Mouse (Mus musculus) midbrain, embryonic 14.5 days (tissue): ENCODE results near the gene Myo6. TPM values are rescaled to one million over a fixed set of nuclear protein-coding genes. Genes with fewer than 3 reads are reported as not detected.

ENCODE experiments used
- ATAC-seq: fragments of 200-750 bp; cut with Nextera tagmentation; 2 replicates; pipeline ENCODE4 v1.8.0; 2017; ENCODE audit warnings: moderate number of reproducible peaks, moderate library complexity; ENCODE audit not compliant: low FRiP score, low TSS enrichment
- DNase-seq: peaks from one replicate; pipeline ENCODE4 v3.0.0-alpha.2; 2015
- H3K27ac ChIP-seq: fragments of 300-500 bp; sonication (generic); replicated peaks from 2 replicates; pipeline ENCODE4 v1.5.1; 2014; ENCODE audit warnings: mild to moderate bottlenecking, low read depth, low read length, moderate library complexity
- H3K27me3 ChIP-seq: fragments of 300-500 bp; sonication (generic); 2 replicates; pipeline ENCODE4 v1.6.1; 2014; ENCODE audit warnings: low read length, control low read depth, mixed read lengths; ENCODE audit not compliant: control insufficient read depth, insufficient read depth
- H3K36me3 ChIP-seq: fragments of 300-500 bp; sonication (generic); 2 replicates; pipeline ENCODE4 v1.6.1; 2014; ENCODE audit warnings: low read length, control low read depth; ENCODE audit not compliant: control insufficient read depth, insufficient read depth
- H3K4me1 ChIP-seq: fragments of 300-500 bp; sonication (generic); 2 replicates; pipeline ENCODE4 v1.6.1; 2014; ENCODE audit warnings: mild to moderate bottlenecking, antibody characterized with exemption, low read length, control low read depth; ENCODE audit not compliant: control insufficient read depth, insufficient read depth
- H3K4me2 ChIP-seq: fragments of 300-500 bp; sonication (generic); 2 replicates; pipeline ENCODE4 v1.6.1; 2014; ENCODE audit warnings: mild to moderate bottlenecking, low read length, moderate library complexity
- H3K4me3 ChIP-seq: fragments of 300-500 bp; sonication (generic); replicated peaks from 2 replicates; pipeline ENCODE4 v1.5.1; 2014; ENCODE audit warnings: low read depth, low read length
- H3K9ac ChIP-seq: fragments of 300-500 bp; sonication (generic); replicated peaks from 2 replicates; pipeline ENCODE4 v1.6.1; 2014; ENCODE audit warnings: mild to moderate bottlenecking, low read length, moderate library complexity
- H3K9me3 ChIP-seq: fragments of 300-500 bp; sonication (generic); 2 replicates; pipeline ENCODE4 v1.6.1; 2016; ENCODE audit warnings: low read length, control low read depth, mixed read lengths; ENCODE audit not compliant: control insufficient read depth
- WGBS: fragments of 180-500 bp; shearing (Covaris S2); extraction: QIAGEN DNeasy Blood & Tissue Kit; methylation state at CpG from one replicate; pipeline ENCODE4 v1.1.7; 2014; 5-methylcytosine and 5-hydroxymethylcytosine counted together
- polyA plus RNA-seq: library from polyadenylated mRNA; unstranded; fragments of >200 nt; fragmentation: Nextera tagmentation; extraction: Ambion mirVana; gene quantifications from 2 replicates; pipeline ENCODE4 v1.2.1, GENCODE M21; 2014

Gene Myo6
- polyA plus RNA-seq, 1 experiment from 2014 or later: 21.7 TPM

- Histone ChIP-seq H3K4me3 (no peak overlapping the region), H3K4me2 (no peak overlapping the region), H3K4me1 (no peaks in the 10 kb centered on the region), H3K27ac (no peak overlapping the region), H3K9me3 (no peaks in the 10 kb centered on the region), H3K27me3 (no peaks in the 10 kb centered on the region), H3K36me3 (no peaks in the 10 kb centered on the region), H3K9ac (no peak overlapping the region)
- ATAC-seq (no peak), DNase-seq (no peak)
- WGBS: 96% methylated on average over 3 of the region's 3 CpGs
Measured at GRCm38 (mm10) chr9:80282426-80282825, 117.6 kb downstream of the Myo6 start.

- Histone ChIP-seq H3K9ac (no peak overlapping the region), H3K9me3 (no peaks in the 10 kb centered on the region), H3K36me3 (no peaks in the 10 kb centered on the region), H3K4me1 (no peaks in the 10 kb centered on the region), H3K4me3 (no peak overlapping the region), H3K4me2 (no peak overlapping the region), H3K27ac (no peak overlapping the region), H3K27me3 (no peaks in the 10 kb centered on the region)
- 85% methylated on average over 2 of the region's 2 CpGs for WGBS
- no peak for ATAC-seq
- no peak for DNase-seq
Measured at GRCm38 (mm10) chr9:80284539-80285174, 119.8 kb downstream of the Myo6 start.

- ATAC-seq: no peak
- 93% methylated on average over 7 of the region's 7 CpGs for WGBS
Measured at GRCm38 (mm10) chr9:80286845-80287244, 122.0 kb downstream of the Myo6 start.

GRCm38 (mm10) chr9:80293056-80293584 lies 128.3 kb downstream of the Myo6 start:
- H3K9ac ChIP-seq: no peak overlapping the region
- H3K36me3 ChIP-seq: no peaks in the 10 kb centered on the region
- 64% methylated on average over 2 of the region's 2 CpGs for WGBS
- no peaks in the 10 kb centered on the region for H3K4me1 ChIP-seq
- no peak overlapping the region for H3K4me3 ChIP-seq
- no peak for ATAC-seq
- no peaks in the 10 kb centered on the region for H3K9me3 ChIP-seq
- no peaks in the 10 kb centered on the region for H3K27me3 ChIP-seq
- H3K4me2 ChIP-seq: no peak overlapping the region
- peak; percentile 87 for DNase-seq
- no peak overlapping the region for H3K27ac ChIP-seq

More at GRCm38 (mm10) chr9:80286845-80287244, 122.0 kb downstream of the Myo6 start:
- Histone ChIP-seq H3K9me3 (no peaks in the 10 kb centered on the region), H3K4me1 (no peaks in the 10 kb centered on the region), H3K27ac (no peak overlapping the region), H3K27me3 (no peaks in the 10 kb centered on the region), H3K9ac (no peak overlapping the region), H3K4me3 (no peak overlapping the region), H3K4me2 (no peak overlapping the region), H3K36me3 (no peaks in the 10 kb centered on the region)
- DNase-seq: no peak

GRCm38 (mm10) chr9:80296086-80296485 lies 131.3 kb downstream of the Myo6 start:
- ATAC-seq (no peak), DNase-seq (no peak)
- Histone ChIP-seq H3K4me3 (no peak overlapping the region), H3K4me2 (no peak overlapping the region), H3K9me3 (no peaks in the 10 kb centered on the region), H3K36me3 (no peaks in the 10 kb centered on the region), H3K27ac (no peak overlapping the region), H3K9ac (no peak overlapping the region), H3K4me1 (no peaks in the 10 kb centered on the region), H3K27me3 (no peaks in the 10 kb centered on the region)
- WGBS: 79% methylated on average over 4 of the region's 4 CpGs

GRCm38 (mm10) chr9:80299031-80299430 lies 134.2 kb downstream of the Myo6 start:
- WGBS: 92% methylated on average over 9 of the region's 9 CpGs
- Histone ChIP-seq H3K4me3 (no peak overlapping the region), H3K27ac (no peak overlapping the region), H3K4me1 (no peaks in the 10 kb centered on the region), H3K27me3 (no peaks in the 10 kb centered on the region), H3K9ac (no peak overlapping the region), H3K36me3 (0 out of 2 replicates have a peak, but pooled peaks cover 2% of the 10 kb centered on the region), H3K9me3 (no peaks in the 10 kb centered on the region), H3K4me2 (no peak overlapping the region)
- no peak for DNase-seq
- no peak for ATAC-seq

- ATAC-seq (no peak), DNase-seq (no peak)
- Histone ChIP-seq H3K4me1 (no peaks in the 10 kb centered on the region), H3K4me2 (no peak overlapping the region), H3K36me3 (0 out of 2 replicates have a peak, but pooled peaks cover 2% of the 10 kb centered on the region), H3K27ac (no peak overlapping the region), H3K4me3 (no peak overlapping the region), H3K9me3 (no peaks in the 10 kb centered on the region), H3K27me3 (no peaks in the 10 kb centered on the region), H3K9ac (no peak overlapping the region)
- 81% methylated on average over 4 of the region's 4 CpGs for WGBS
Measured at GRCm38 (mm10) chr9:80303518-80303917, 138.7 kb downstream of the Myo6 start.

- H3K9ac ChIP-seq: peak overlapping the region; percentile 30
Measured at GRCm38 (mm10) chr9:80306390-80306789, 141.6 kb downstream of the Myo6 start.

GRCm38 (mm10) chr9:80306853-80307252 lies 142.0 kb downstream of the Myo6 start:
- peak; percentile 67 for ATAC-seq
- no peaks in the 10 kb centered on the region for H3K9me3 ChIP-seq
- WGBS: 9% methylated on average over 11 of the region's 11 CpGs
- H3K36me3 ChIP-seq: 0 out of 2 replicates have a peak, but pooled peaks cover 1% of the 10 kb centered on the region
- peak overlapping the region; percentile 62 for H3K27ac ChIP-seq
- peak overlapping the region; percentile 30 for H3K9ac ChIP-seq
- peak overlapping the region; percentile 44 for H3K4me2 ChIP-seq
- H3K4me3 ChIP-seq: peak overlapping the region; percentile 7; the same call in 1 of the 2 replicates
- H3K4me1 ChIP-seq: no peaks in the 10 kb centered on the region
- H3K27me3 ChIP-seq: no peaks in the 10 kb centered on the region
- DNase-seq: peak; percentile 71

More at GRCm38 (mm10) chr9:80306390-80306789, 141.6 kb downstream of the Myo6 start:
- Histone ChIP-seq H3K36me3 (0 out of 2 replicates have a peak, but pooled peaks cover 2% of the 10 kb centered on the region), H3K27me3 (no peaks in the 10 kb centered on the region), H3K9me3 (no peaks in the 10 kb centered on the region), H3K4me2 (peak overlapping the region; percentile 44), H3K27ac (peak overlapping the region; percentile 62), H3K4me3 (no peak overlapping the region), H3K4me1 (no peaks in the 10 kb centered on the region)
- ATAC-seq (0 out of 2 replicates have a peak, but pooled peaks have one; percentile 64), DNase-seq (no peak)
- WGBS: 76% methylated on average over 4 of the region's 4 CpGs
